Mouse (Mus musculus) limb, embryonic 13.5 days (tissue): Measurements from ENCODE around the gene Metap1d. TPM values are rescaled to one million over a fixed set of nuclear protein-coding genes. Genes with fewer than 3 reads are reported as not detected.
A peak's percentile ranks its signal among the peaks of the same experiment; 100 is the strongest.

ENCODE experiments used
- ATAC-seq: fragments of 200-750 bp; cut with Nextera tagmentation; 2 replicates; pipeline ENCODE4 v1.8.0; 2017; ENCODE audit warnings: low read depth, moderate number of reproducible peaks, moderate TSS enrichment; ENCODE audit not compliant: low FRiP score
- H3K27ac ChIP-seq: fragments of 300-500 bp; sonication (generic); 2 replicates; pipeline ENCODE4 v1.5.1; 2015; ENCODE audit warnings: inconsistent platforms, mild to moderate bottlenecking, moderate library complexity
- H3K27me3 ChIP-seq: fragments of 300-500 bp; sonication (generic); 2 replicates; pipeline ENCODE4 v1.6.1; 2015; ENCODE audit warnings: mild to moderate bottlenecking, inconsistent platforms
- H3K36me3 ChIP-seq: fragments of 300-500 bp; sonication (generic); 2 replicates; pipeline ENCODE4 v1.6.1; 2015; ENCODE audit warnings: inconsistent platforms, mild to moderate bottlenecking, moderate library complexity
- H3K4me1 ChIP-seq: fragments of 300-500 bp; sonication (generic); 2 replicates; pipeline ENCODE4 v1.6.1; 2015; ENCODE audit warnings: inconsistent platforms
- H3K4me2 ChIP-seq: fragments of 300-500 bp; sonication (generic); replicated peaks from 2 replicates; pipeline ENCODE4 v1.6.1; 2015; ENCODE audit warnings: inconsistent platforms, mild to moderate bottlenecking, moderate library complexity
- H3K4me3 ChIP-seq: fragments of 300-500 bp; sonication (generic); 2 replicates; pipeline ENCODE4 v1.5.1; 2015; ENCODE audit warnings: moderate library complexity, mild to moderate bottlenecking, inconsistent platforms
- H3K9ac ChIP-seq: fragments of 300-500 bp; sonication (generic); 2 replicates; pipeline ENCODE4 v1.6.1; 2015; ENCODE audit warnings: mild to moderate bottlenecking, inconsistent platforms
- H3K9me3 ChIP-seq: fragments of 300-500 bp; sonication (generic); 2 replicates; pipeline ENCODE4 v1.6.1; 2016; ENCODE audit warnings: inconsistent platforms
- WGBS: fragments of 180-500 bp; shearing (Covaris S2); methylation state at CpG from one replicate; pipeline ENCODE4 v1.1.7; 2015; 5-methylcytosine and 5-hydroxymethylcytosine counted together
- polyA plus RNA-seq: library from polyadenylated mRNA; unstranded; fragments of >200 nt; fragmentation: Nextera tagmentation; extraction: Ambion mirVana; gene quantifications from 2 replicates; pipeline ENCODE4 v1.2.1, GENCODE M21; 2015

Metap1d gene
- polyA plus RNA-seq, 1 experiment from 2014 or later: 48.3 TPM

DNA sequence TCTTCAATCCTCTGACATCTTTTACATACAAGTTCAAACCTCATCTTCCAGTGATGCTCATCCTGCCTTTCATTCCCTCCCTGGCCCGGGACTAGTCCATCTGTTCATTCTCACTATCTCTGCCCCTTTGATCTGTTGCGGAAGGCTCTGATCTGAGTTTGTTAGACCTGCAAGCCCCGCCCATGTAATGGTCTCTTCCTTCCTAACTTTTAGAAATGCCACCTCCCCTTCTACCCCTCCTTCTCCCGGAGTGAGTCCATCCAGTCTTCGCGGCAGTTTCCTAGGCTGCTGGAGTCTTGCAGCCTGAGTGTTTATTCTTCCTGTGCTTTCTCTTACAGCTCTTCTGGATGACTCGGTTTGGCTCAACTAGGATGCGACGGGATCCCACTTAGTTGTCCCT, 113.4 kb downstream of the Metap1d start:
- no peak overlapping the region for H3K4me2 ChIP-seq
- no peaks in the 10 kb centered on the region for H3K36me3 ChIP-seq
- 72% methylated on average over 9 of the region's 9 CpGs for WGBS
- no peak overlapping the region for H3K27ac ChIP-seq
- H3K4me1 ChIP-seq: no peaks in the 10 kb centered on the region
- no peaks in the 10 kb centered on the region for H3K9me3 ChIP-seq
- no peak for ATAC-seq
- H3K27me3 ChIP-seq: no peaks in the 10 kb centered on the region
- H3K9ac ChIP-seq: no peak overlapping the region
- no peak overlapping the region for H3K4me3 ChIP-seq

- H3K9ac ChIP-seq: no peak overlapping the region
- peaks cover 15% of the 10 kb centered on the region for H3K4me1 ChIP-seq
- no peaks in the 10 kb centered on the region for H3K27me3 ChIP-seq
- no peak overlapping the region for H3K27ac ChIP-seq
- ATAC-seq: no peak
- WGBS: 7% methylated on average over 4 of the region's 4 CpGs
- peak overlapping the region; percentile 36 for H3K4me2 ChIP-seq
- H3K4me3 ChIP-seq: no peak overlapping the region
- H3K36me3 ChIP-seq: no peaks in the 10 kb centered on the region
- no peaks in the 10 kb centered on the region for H3K9me3 ChIP-seq
Observed at GRCm38 (mm10) chr2:71573736-71574135, 120.7 kb downstream of the Metap1d start.

Other genes with a start within 250 kb of the Metap1d start
- gene Dync1i2, start 241.6 kb upstream of the Metap1d start, polyA plus RNA-seq: 99.0 and 104 TPM in 2 replicates
- gene Slc25a12, start 85.5 kb upstream of the Metap1d start, polyA plus RNA-seq: 33.3 and 36.8 TPM in 2 replicates
- 120 and 122 TPM in 2 replicates for gene Hat1, start 64.3 kb upstream of the Metap1d start, polyA plus RNA-seq
- 5.3 and 6.0 TPM in 2 replicates for gene Dlx1, start 74.8 kb downstream of the Metap1d start, polyA plus RNA-seq
- gene Dlx2, start 93.5 kb downstream of the Metap1d start, polyA plus RNA-seq: 3.7 and 4.4 TPM in 2 replicates